ENCODE assay signal across 22 mouse cellular contexts in genomic region chr9:84183637-84184374, GRCm38 (mm10).
DNase-seq lines count a peak whose midpoint lies in the region; ATAC-seq lines count a peak whose summit lies in the region.
"Had no signal": no experiment of that assay in that cellular context is flagged by ENCODE, and none has a peak within 500 bp of the region (broad histone marks: within the 10 kb centered on the region; RNA-seq: fewer than 3 reads in every experiment).

No protein-coding gene starts in this region.

- H3K36me3 ChIP-seq in intestine, embryonic 16.5 days (ENCODE audit: control insufficient read depth, insufficient read depth, low read length), result no peaks in the 10 kb centered on the region
- H3K36me3 ChIP-seq in intestine, embryonic 15.5 days, result no peaks in the 10 kb centered on the region
- no peaks in the 10 kb centered on the region for H3K36me3 ChIP-seq in neural tube, embryonic 15.5 days
- H3K36me3 ChIP-seq: forebrain, embryonic 12.5 days had no signal

- peak; percentile 16 for DNase-seq in 3T3-L1 (ENCODE audit: low read depth, low spot score)
- DNase-seq in MN1 (ENCODE audit: low spot score), result peak; percentile 23
- peak; percentile 91 for DNase-seq in gonadal fat pad, adult 2 months (ENCODE audit: low read depth)
- DNase-seq: adrenal gland, postnatal 36 days; cerebellum, adult 18-20 months; cerebellum, postnatal 25 days; embryo, embryonic 11 days; gastrocnemius, postnatal 25 days; kidney, adult 18-20 months; kidney, postnatal 36 days; liver; liver, postnatal 0 days; right cerebral cortex, postnatal 4 days; thymus, postnatal 14 days had no signal

- peak; percentile 13; the same call in 1 of the 2 replicates for ATAC-seq in intestine, embryonic 16.5 days
- no peak for ATAC-seq in intestine, embryonic 15.5 days
- ATAC-seq in frontal cortex, adult (ENCODE audit: low TSS enrichment), result no peak
- ATAC-seq in neural tube, embryonic 15.5 days (ENCODE audit: low FRiP score), result no peak
- ATAC-seq: CD4-positive, CD25-positive, alpha-beta regulatory T cell, adult 4 months; hindbrain, postnatal 0 days; liver, postnatal 0 days had no signal

- H3K9me3 ChIP-seq in intestine, embryonic 16.5 days (ENCODE audit: control insufficient read depth, low read length), result no peaks in the 10 kb centered on the region
- no peaks in the 10 kb centered on the region for H3K9me3 ChIP-seq in intestine, embryonic 15.5 days
- H3K9me3 ChIP-seq in neural tube, embryonic 15.5 days (replicated peaks), result no peaks in the 10 kb centered on the region
- H3K9me3 ChIP-seq: forebrain, embryonic 12.5 days had no signal

- no peak overlapping the region for H3K4me2 ChIP-seq in intestine, embryonic 16.5 days (ENCODE audit: low read depth, low read length)
- no peak overlapping the region for H3K4me2 ChIP-seq in intestine, embryonic 15.5 days (replicated peaks)
- no peak overlapping the region for H3K4me2 ChIP-seq in neural tube, embryonic 15.5 days
- H3K4me2 ChIP-seq: forebrain, embryonic 12.5 days; midbrain, embryonic 11.5 days had no signal

- no peak overlapping the region for H3K9ac ChIP-seq in intestine, embryonic 16.5 days (ENCODE audit: low read depth, low read length)
- H3K9ac ChIP-seq in intestine, embryonic 15.5 days, result no peak overlapping the region
- H3K9ac ChIP-seq in neural tube, embryonic 15.5 days (replicated peaks), result no peak overlapping the region
- H3K9ac ChIP-seq: forebrain, embryonic 12.5 days; liver, postnatal 0 days had no signal

- WGBS in intestine, embryonic 16.5 days, result 53% methylated on average over 6 of the region's 6 CpGs
- 43% methylated on average over 6 of the region's 6 CpGs for WGBS in intestine, embryonic 15.5 days
- WGBS in neural tube, embryonic 15.5 days, result 67% methylated on average over 6 of the region's 6 CpGs

- H3K27ac ChIP-seq in intestine, embryonic 16.5 days (ENCODE audit: low read length), result no peak overlapping the region
- no peak overlapping the region for H3K27ac ChIP-seq in intestine, embryonic 15.5 days
- no peak overlapping the region for H3K27ac ChIP-seq in neural tube, embryonic 15.5 days (replicated peaks)
- H3K27ac ChIP-seq: forebrain, embryonic 12.5 days; hindbrain, postnatal 0 days had no signal

- H3K27me3 ChIP-seq in intestine, embryonic 16.5 days (replicated peaks; ENCODE audit: control insufficient read depth, insufficient read depth, low read length), result no peaks in the 10 kb centered on the region
- H3K27me3 ChIP-seq in intestine, embryonic 15.5 days (replicated peaks), result no peaks in the 10 kb centered on the region
- H3K27me3 ChIP-seq in neural tube, embryonic 15.5 days (replicated peaks), result no peaks in the 10 kb centered on the region
- H3K27me3 ChIP-seq: forebrain, embryonic 12.5 days had no signal

- no peaks in the 10 kb centered on the region for H3K4me1 ChIP-seq in intestine, embryonic 16.5 days (ENCODE audit: control insufficient read depth, insufficient read depth, low read length)
- H3K4me1 ChIP-seq in intestine, embryonic 15.5 days (replicated peaks), result no peaks in the 10 kb centered on the region
- no peaks in the 10 kb centered on the region for H3K4me1 ChIP-seq in neural tube, embryonic 15.5 days
- H3K4me1 ChIP-seq: forebrain, embryonic 12.5 days had no signal

- H3K4me3 ChIP-seq in intestine, embryonic 16.5 days (ENCODE audit: low read length), result no peak overlapping the region
- no peak overlapping the region for H3K4me3 ChIP-seq in intestine, embryonic 15.5 days (replicated peaks)
- no peak overlapping the region for H3K4me3 ChIP-seq in neural tube, embryonic 15.5 days (replicated peaks)
- H3K4me3 ChIP-seq: forebrain, embryonic 12.5 days had no signal

Comparison
In these comparisons a context has a peak if more than half of its experiments do, and no peak if none do; other contexts are left out.
1. DNase-seq: peak in every context shown above with its lines; median percentile 91 in gonadal fat pad, adult 2 months; 23 in MN1; 16 in 3T3-L1.